ENCODE assay signal across 10 mouse cellular contexts in the genomic region with DNA sequence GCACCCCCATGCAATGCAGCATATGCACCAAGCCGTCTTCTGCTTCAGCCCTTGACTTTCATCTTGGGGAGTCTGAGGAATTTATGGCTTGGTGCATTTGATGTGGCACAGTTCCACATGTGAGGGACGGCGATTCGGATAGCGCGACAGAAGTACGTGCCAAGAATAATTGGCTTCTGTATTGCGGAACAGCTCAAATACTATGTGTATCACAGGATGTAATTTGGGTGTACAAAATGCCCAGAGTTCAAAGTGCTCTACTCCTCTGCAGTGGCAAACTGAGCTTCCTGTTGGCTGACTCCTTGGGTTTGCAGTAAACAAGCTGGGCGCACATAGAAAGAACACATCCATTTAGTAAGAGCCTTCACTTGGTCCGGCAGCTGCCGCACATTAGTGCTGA.
DNase-seq lines count a peak whose midpoint lies in the region; ATAC-seq and TF ChIP-seq lines count a peak whose summit lies in the region.
"Had no signal": no experiment of that assay in that cellular context is flagged by ENCODE, and none has a peak within 500 bp of the region (broad histone marks: within the 10 kb centered on the region; RNA-seq: fewer than 3 reads in every experiment).

No protein-coding gene starts in this region.

- 19% methylated on average over 11 of the region's 11 CpGs for WGBS in cerebellum, adult 2 months
- 57% methylated on average over 11 of the region's 11 CpGs for WGBS in lung, embryonic 14.5 days
- WGBS in lung, adult 2 months: 40% methylated on average over 11 of the region's 11 CpGs
- 30% methylated on average over 11 of the region's 11 CpGs for WGBS in limb, embryonic 13.5 days
- 88% methylated on average over 11 of the region's 11 CpGs for WGBS in midbrain, embryonic 14.5 days

- no peak for TF ChIP-seq CTCF in cerebellum, adult 2 months (IDR thresholded peaks at IDR 0.05; ENCODE audit: borderline replicate concordance, insufficient read depth, low read depth, low read length)
- no peak for TF ChIP-seq CTCF in lung, embryonic 14.5 days (IDR thresholded peaks at IDR 0.05; ENCODE audit: low read depth)
- no peak for TF ChIP-seq CTCF in lung, adult 2 months (IDR thresholded peaks at IDR 0.05; ENCODE audit: insufficient read depth, low read length)

- no peaks in the 10 kb centered on the region for H3K27me3 ChIP-seq in cerebellum, adult 2 months (ENCODE audit: control insufficient read depth, insufficient read depth, low read length)
- no peaks in the 10 kb centered on the region for H3K27me3 ChIP-seq in lung, embryonic 14.5 days (ENCODE audit: insufficient read depth, low read length)
- no peaks in the 10 kb centered on the region for H3K27me3 ChIP-seq in limb, embryonic 13.5 days
- no peaks in the 10 kb centered on the region for H3K27me3 ChIP-seq in midbrain, embryonic 14.5 days (ENCODE audit: control insufficient read depth, insufficient read depth, low read length)
- H3K27me3 ChIP-seq: hindbrain, embryonic 13.5 days had no signal

- no peak overlapping the region for H3K27ac ChIP-seq in cerebellum, adult 2 months (ENCODE audit: insufficient read depth, low read length)
- no peak overlapping the region for H3K27ac ChIP-seq in lung, embryonic 14.5 days (ENCODE audit: low read depth)
- H3K27ac ChIP-seq in limb, embryonic 13.5 days: no peak overlapping the region
- no peak overlapping the region for H3K27ac ChIP-seq in midbrain, embryonic 14.5 days (replicated peaks; ENCODE audit: low read depth, low read length)
- H3K27ac ChIP-seq: hindbrain, embryonic 13.5 days had no signal

- ATAC-seq in lung, embryonic 14.5 days (ENCODE audit: insufficient read depth): no peak
- 0 out of 2 replicates have a peak, but pooled peaks have one; percentile 48 for ATAC-seq in limb, embryonic 13.5 days (ENCODE audit: low FRiP score, low read depth)
- ATAC-seq in midbrain, embryonic 14.5 days (ENCODE audit: low FRiP score, low TSS enrichment): no peak

- no peaks in the 10 kb centered on the region for H3K9me3 ChIP-seq in lung, embryonic 14.5 days (ENCODE audit: low read depth, low read length)
- H3K9me3 ChIP-seq in limb, embryonic 13.5 days: no peaks in the 10 kb centered on the region
- H3K9me3 ChIP-seq in midbrain, embryonic 14.5 days (ENCODE audit: control insufficient read depth, low read length): no peaks in the 10 kb centered on the region
- H3K9me3 ChIP-seq: hindbrain, embryonic 13.5 days had no signal

- no peaks in the 10 kb centered on the region for H3K4me1 ChIP-seq in cerebellum, adult 2 months (ENCODE audit: control insufficient read depth, insufficient read depth, low read length)
- H3K4me1 ChIP-seq in lung, embryonic 14.5 days (ENCODE audit: insufficient read depth): peaks cover 6% of the 10 kb centered on the region; the same call in 1 of the 2 replicates
- peaks cover 3% of the 10 kb centered on the region; the same call in 1 of the 2 replicates for H3K4me1 ChIP-seq in lung, adult 2 months (ENCODE audit: control insufficient read depth, insufficient read depth, low read length)
- peaks cover 5% of the 10 kb centered on the region; the same call in 1 of the 2 replicates for H3K4me1 ChIP-seq in limb, embryonic 13.5 days
- no peaks in the 10 kb centered on the region for H3K4me1 ChIP-seq in midbrain, embryonic 14.5 days (ENCODE audit: control insufficient read depth, insufficient read depth, low read length)
- H3K4me1 ChIP-seq: hindbrain, embryonic 13.5 days had no signal

- peak overlapping the region; percentile 35 for H3K4me3 ChIP-seq in cerebellum, adult 2 months (replicated peaks; ENCODE audit: insufficient read depth, low read depth, low read length)
- H3K4me3 ChIP-seq in lung, embryonic 14.5 days (ENCODE audit: low read depth, low read length): no peak overlapping the region
- no peak overlapping the region for H3K4me3 ChIP-seq in lung, adult 2 months (replicated peaks; ENCODE audit: extremely low read depth, low read depth, low read length)
- no peak overlapping the region for H3K4me3 ChIP-seq in limb, embryonic 13.5 days
- no peak overlapping the region for H3K4me3 ChIP-seq in midbrain, embryonic 14.5 days (replicated peaks; ENCODE audit: low read depth, low read length)
- H3K4me3 ChIP-seq: hindbrain, embryonic 13.5 days had no signal

- no peak overlapping the region for H3K4me2 ChIP-seq in lung, embryonic 14.5 days
- H3K4me2 ChIP-seq in limb, embryonic 13.5 days (replicated peaks): peak overlapping the region; percentile 34
- H3K4me2 ChIP-seq in midbrain, embryonic 14.5 days (ENCODE audit: low read length): no peak overlapping the region
- H3K4me2 ChIP-seq: hindbrain, embryonic 13.5 days had no signal

- no peaks in the 10 kb centered on the region for H3K36me3 ChIP-seq in lung, embryonic 14.5 days (ENCODE audit: insufficient read depth)
- H3K36me3 ChIP-seq in limb, embryonic 13.5 days: no peaks in the 10 kb centered on the region
- H3K36me3 ChIP-seq in midbrain, embryonic 14.5 days (ENCODE audit: control insufficient read depth, insufficient read depth, low read length): no peaks in the 10 kb centered on the region
- H3K36me3 ChIP-seq: hindbrain, embryonic 13.5 days had no signal

- no peak for TF ChIP-seq POLR2A in cerebellum, adult 2 months (IDR thresholded peaks at IDR 0.05; ENCODE audit: borderline replicate concordance, insufficient read depth, low read length)
- no peak for TF ChIP-seq POLR2A in lung, adult 2 months (IDR thresholded peaks at IDR 0.05; ENCODE audit: borderline replicate concordance, extremely low read depth, low read depth, low read length)

- DNase-seq in cerebellum, adult 2 months: peak; percentile 26 to 38
- no peak for DNase-seq in cerebellum, adult 11 months
- peak; percentile 76 for DNase-seq in lung, embryonic 14.5 days
- DNase-seq in lung, adult 2 months: no peak
- DNase-seq in thymus, postnatal 36 days: peak; percentile 50
- DNase-seq in midbrain, embryonic 14.5 days: no peak
- DNase-seq in layer of hippocampus, adult 9-10 months (ENCODE audit: low spot score): no peak
- DNase-seq: liver had no signal

- H3K9ac ChIP-seq in lung, embryonic 14.5 days: no peak overlapping the region
- H3K9ac ChIP-seq in limb, embryonic 13.5 days: no peak overlapping the region
- H3K9ac ChIP-seq in midbrain, embryonic 14.5 days (replicated peaks; ENCODE audit: low read length): no peak overlapping the region
- H3K9ac ChIP-seq: hindbrain, embryonic 13.5 days had no signal

Comparison
In these comparisons a context has a peak if more than half of its experiments do, and no peak if none do; other contexts are left out.
1. DNase-seq: peak in cerebellum, adult 2 months (2 of 2), lung, embryonic 14.5 days (single experiment) and thymus, postnatal 36 days (2 of 2); none in cerebellum, adult 11 months (single experiment), lung, adult 2 months (single experiment), midbrain, embryonic 14.5 days (single experiment) and layer of hippocampus, adult 9-10 months (single experiment).